Mouse (Mus musculus) bone marrow, adult 2 months (tissue): ENCODE measurements around the gene Svbp. TPM values are rescaled to one million over a fixed set of nuclear protein-coding genes. Genes with fewer than 3 reads are reported as not detected.

ENCODE experiments used
- H3K27ac ChIP-seq: fragments of 200-500 bp; 2 replicates; pipeline ENCODE4 v1.5.1; 2012; ENCODE audit warnings: low read depth, mild to moderate bottlenecking, control low read depth, inconsistent platforms, low read length; ENCODE audit not compliant: control insufficient read depth, poor library complexity, insufficient read depth
- H3K4me1 ChIP-seq: fragments of 200-500 bp; 2 replicates; pipeline ENCODE4 v1.6.1; 2011; ENCODE audit warnings: low read length; ENCODE audit not compliant: control insufficient read depth, insufficient read depth
- H3K4me3 ChIP-seq: fragments of 200-500 bp; replicated peaks from 2 replicates; pipeline ENCODE3; 2011; ENCODE audit warnings: mild to moderate bottlenecking, low read depth, low read length, control low read depth; ENCODE audit not compliant: control insufficient read depth
- CTCF ChIP-seq: fragments of 200-500 bp; IDR thresholded peaks from 2 replicates; pipeline ENCODE4 v1.5.1; 2011; ENCODE audit warnings: low read length, control low read depth; ENCODE audit not compliant: control insufficient read depth, insufficient read depth
- POLR2A ChIP-seq: fragments of 200-500 bp; IDR thresholded peaks from 2 replicates; pipeline ENCODE4 v1.6.1; 2011; ENCODE audit warnings: low read depth, mild to moderate bottlenecking, control low read depth, low read length, borderline replicate concordance; ENCODE audit not compliant: control insufficient read depth
- WGBS: fragments of 180-500 bp; shearing (Covaris S2); methylation state at CpG from one replicate; pipeline ENCODE4 v1.1.7; 2018; 5-methylcytosine and 5-hydroxymethylcytosine counted together
- polyA plus RNA-seq: library from polyadenylated mRNA; stranded (reverse); fragments of >200 nt; gene quantifications from 2 replicates; pipeline ENCODE4 v1.2.4, GENCODE M21; 2011; ENCODE audit warnings: low replicate concordance; ENCODE audit not compliant: missing spikeins, insufficient read depth, insufficient read length

Svbp gene
- polyA plus RNA-seq, 1 experiment: 46.6 TPM

DNA sequence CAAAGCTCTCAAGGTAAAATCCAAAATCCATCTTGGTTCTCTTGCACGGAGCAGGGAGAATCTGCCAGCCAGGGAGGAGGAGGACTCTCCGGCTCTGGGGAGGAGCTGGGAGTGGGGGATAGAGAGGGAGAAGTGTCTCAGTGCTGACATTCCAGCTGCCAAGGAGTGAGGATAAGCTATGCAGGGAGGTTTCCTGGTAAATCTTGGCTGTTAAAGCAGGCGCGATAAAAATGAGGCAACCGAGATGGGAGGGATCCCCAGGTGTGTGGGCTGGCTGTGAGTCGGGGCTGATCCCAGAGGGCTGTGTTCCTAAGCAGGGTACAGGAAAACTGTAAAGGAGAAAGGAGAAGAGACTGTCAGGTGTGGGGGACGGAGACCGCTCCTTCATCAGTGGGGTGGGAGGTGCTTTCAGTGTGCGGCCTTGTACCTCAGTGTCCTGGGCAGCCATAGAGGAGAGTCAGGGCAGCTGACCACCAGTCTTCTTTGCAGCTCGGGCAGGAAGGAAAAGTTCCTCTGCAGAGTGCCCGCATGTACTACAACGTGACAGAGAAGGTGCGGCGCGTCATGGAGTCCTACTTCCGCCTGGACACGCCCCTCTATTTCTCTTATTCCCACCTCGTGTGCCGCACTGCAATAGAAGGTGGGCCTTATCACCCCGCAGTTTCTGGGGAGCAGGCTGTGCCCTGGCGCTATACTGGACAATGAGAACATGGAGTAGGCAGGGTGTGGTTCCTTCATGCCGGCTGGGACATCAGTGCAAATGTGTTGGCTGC is 49.5 kb downstream of the Svbp start:
- 86% methylated on average over 22 of the region's 22 CpGs for WGBS
- TF ChIP-seq POLR2A (no peak), CTCF (no peak)
- Histone ChIP-seq H3K4me1 (no peaks in the 10 kb centered on the region), H3K27ac (no peak overlapping the region), H3K4me3 (no peak overlapping the region)

- 82% methylated on average over 7 of the region's 7 CpGs for WGBS
- Histone ChIP-seq H3K4me1 (no peaks in the 10 kb centered on the region), H3K4me3 (no peak overlapping the region), H3K27ac (no peak overlapping the region)
- TF ChIP-seq CTCF (no peak), POLR2A (no peak)
Observed at GRCm38 (mm10) chr4:119245556-119245955, 50.5 kb downstream of the Svbp start.

GRCm38 (mm10) chr4:119245961-119246360 is 50.9 kb downstream of the Svbp start:
- Histone ChIP-seq H3K27ac (no peak overlapping the region), H3K4me3 (no peak overlapping the region), H3K4me1 (no peaks in the 10 kb centered on the region)
- 89% methylated on average over 9 of the region's 9 CpGs for WGBS
- TF ChIP-seq POLR2A (no peak), CTCF (no peak)

- no peaks in the 10 kb centered on the region for H3K4me1 ChIP-seq
- WGBS: 75% methylated on average over 14 of the region's 14 CpGs
Observed at GRCm38 (mm10) chr4:119246688-119247225, 51.7 kb downstream of the Svbp start.

DNA sequence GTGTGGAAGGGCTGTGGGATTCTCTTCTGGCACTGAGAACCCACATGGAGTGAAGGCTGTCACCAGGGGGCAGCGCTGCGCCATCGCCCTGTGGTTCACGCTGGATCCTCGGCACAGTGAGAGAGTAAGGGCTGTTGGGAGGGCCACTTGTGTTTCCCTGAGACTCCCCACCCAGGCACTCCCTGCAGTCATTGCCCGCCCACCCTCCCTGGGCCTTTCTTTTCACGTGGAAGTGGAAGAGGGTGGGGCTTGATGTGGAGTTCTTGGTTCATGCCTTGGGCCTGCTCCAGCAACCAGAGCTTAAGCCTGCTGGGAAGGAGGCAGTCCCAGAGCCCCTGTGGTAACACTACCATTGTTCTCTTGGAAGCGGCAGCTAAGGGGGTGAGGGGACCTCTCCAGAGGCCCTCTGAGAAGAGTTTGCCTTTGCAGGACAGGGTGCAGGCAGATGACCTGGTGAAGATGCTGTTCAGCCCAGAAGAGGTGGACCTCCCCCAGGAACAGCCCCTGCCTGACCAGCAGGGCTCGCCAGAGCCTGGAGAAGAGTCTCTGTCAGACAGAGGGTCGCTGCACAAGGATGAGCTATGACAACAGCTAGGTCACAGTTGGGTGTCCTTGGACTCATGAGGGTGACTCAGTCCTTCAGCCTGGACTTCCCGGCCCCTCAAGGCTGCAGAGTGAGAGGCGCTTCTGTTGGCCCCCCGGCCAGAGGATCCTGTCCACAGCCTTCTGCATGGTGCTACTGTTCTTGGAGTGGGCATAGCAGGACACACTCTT is 52.5 kb downstream of the Svbp start:
- H3K4me3 ChIP-seq: no peak overlapping the region
- no peaks in the 10 kb centered on the region for H3K4me1 ChIP-seq
- WGBS: 40% methylated on average over 13 of the region's 13 CpGs
- peak; percentile 88 for TF ChIP-seq CTCF
- TF ChIP-seq POLR2A: no peak
- no peak overlapping the region for H3K27ac ChIP-seq

More at GRCm38 (mm10) chr4:119246688-119247225, 51.7 kb downstream of the Svbp start:
- no peak for TF ChIP-seq POLR2A
- no peak overlapping the region for H3K4me3 ChIP-seq
- H3K27ac ChIP-seq: no peak overlapping the region

GRCm38 (mm10) chr4:119248407-119248965 is 53.4 kb downstream of the Svbp start:
- Histone ChIP-seq H3K4me1 (no peaks in the 10 kb centered on the region), H3K4me3 (no peak overlapping the region), H3K27ac (no peak overlapping the region)
- TF ChIP-seq POLR2A (no peak), CTCF (no peak)
- WGBS: 84% methylated on average over 11 of the region's 11 CpGs

Other genes starting within 250 kb of the Svbp start
- not detected in 2 replicates for gene Lao1, start 233.7 kb upstream of the Svbp start, polyA plus RNA-seq
- gene Slc2a1, start 86.6 kb upstream of the Svbp start, polyA plus RNA-seq: 6.7 and 20.9 TPM in 2 replicates
- gene Zfp691, start 21.1 kb upstream of the Svbp start, polyA plus RNA-seq: 5.8 TPM in 2 replicates
- gene Ermap, start 5.3 kb upstream of the Svbp start, polyA plus RNA-seq: 173 and 189 TPM in 2 replicates
- gene Tmem269, start 22.9 kb downstream of the Svbp start, polyA plus RNA-seq: not detected in 2 replicates
- gene AU022252, start 37.4 kb downstream of the Svbp start, polyA plus RNA-seq: 2.4 and 5.0 TPM in 2 replicates
- 3.7 and 7.0 TPM in 2 replicates for gene P3h1, start 37.6 kb downstream of the Svbp start, polyA plus RNA-seq
- gene Cldn19, start 60.1 kb downstream of the Svbp start, polyA plus RNA-seq: 0.54 and 1.2 TPM in 2 replicates
- gene Ybx1, start 99.3 kb downstream of the Svbp start, polyA plus RNA-seq: 212 and 389 TPM in 2 replicates
- gene Ppih, start 125.2 kb downstream of the Svbp start, polyA plus RNA-seq: 45.5 and 99.6 TPM in 2 replicates
- gene Ccdc30, start 220.2 kb downstream of the Svbp start, polyA plus RNA-seq: 2.3 and 3.7 TPM in 2 replicates
- gene Ppcs, start 227.1 kb downstream of the Svbp start, polyA plus RNA-seq: 5.5 and 9.8 TPM in 2 replicates
- gene Zmynd12, start 227.5 kb downstream of the Svbp start, polyA plus RNA-seq: 3.3 TPM in 1 of 2 replicates, not detected in the other